Mouse (Mus musculus) gonadal fat pad, adult 2 months (tissue): ENCODE results near the gene Nkpd1. TPM values are rescaled to one million over a fixed set of nuclear protein-coding genes. Genes with fewer than 3 reads are reported as not detected.

ENCODE experiments used
- polyA plus RNA-seq: library from polyadenylated mRNA; depleted of rRNA; stranded (reverse); fragments of >200 nt; gene quantifications from 2 replicates; pipeline ENCODE4 v1.2.3, GENCODE M21; 2012; rRNA removed

Nkpd1 gene
- polyA plus RNA-seq, 1 experiment: 0.35 TPM

Other genes starting within 250 kb of the Nkpd1 start
- 61.0 and 82.5 TPM in 2 replicates for gene Vasp, start 246.0 kb upstream of the Nkpd1 start, polyA plus RNA-seq
- gene Ppm1n, start 237.8 kb upstream of the Nkpd1 start, polyA plus RNA-seq: not detected in 2 replicates
- 30.6 and 59.5 TPM in 2 replicates for gene Rtn2, start 235.2 kb upstream of the Nkpd1 start, polyA plus RNA-seq
- gene Fosb, start 207.8 kb upstream of the Nkpd1 start, polyA plus RNA-seq: 0.89 and 1.1 TPM in 2 replicates
- 49.0 and 57.8 TPM in 2 replicates for gene Ercc1, start 173.1 kb upstream of the Nkpd1 start, polyA plus RNA-seq
- 4.5 and 5.3 TPM in 2 replicates for gene Cd3eap, start 158.4 kb upstream of the Nkpd1 start, polyA plus RNA-seq
- gene Ppp1r13l, start 158.1 kb upstream of the Nkpd1 start, polyA plus RNA-seq: 13.3 and 14.8 TPM in 2 replicates
- gene Ercc2, start 135.8 kb upstream of the Nkpd1 start, polyA plus RNA-seq: 32.0 and 47.0 TPM in 2 replicates
- gene Klc3, start 113.7 kb upstream of the Nkpd1 start, polyA plus RNA-seq: 20.9 and 27.8 TPM in 2 replicates
- 37.3 and 62.7 TPM in 2 replicates for gene Ckm, start 113.1 kb upstream of the Nkpd1 start, polyA plus RNA-seq
- 12.1 and 12.3 TPM in 2 replicates for gene Mark4, start 59.0 kb upstream of the Nkpd1 start, polyA plus RNA-seq
- 5.1 and 5.3 TPM in 2 replicates for gene Exoc3l2, start 54.5 kb upstream of the Nkpd1 start, polyA plus RNA-seq
- gene Bloc1s3, start 9.5 kb upstream of the Nkpd1 start, polyA plus RNA-seq: 10.9 TPM in 2 replicates
- 114 and 128 TPM in 2 replicates for gene Trappc6a, start 9.4 kb upstream of the Nkpd1 start, polyA plus RNA-seq
- 104 and 109 TPM in 2 replicates for gene Ppp1r37, start 45.2 kb downstream of the Nkpd1 start, polyA plus RNA-seq
- gene Zfp296, start 59.4 kb downstream of the Nkpd1 start, polyA plus RNA-seq: 2.0 and 2.7 TPM in 2 replicates
- gene Gemin7, start 59.8 kb downstream of the Nkpd1 start, polyA plus RNA-seq: 70.7 and 100 TPM in 2 replicates
- gene Clasrp, start 86.6 kb downstream of the Nkpd1 start, polyA plus RNA-seq: 56.3 and 60.1 TPM in 2 replicates
- 21.9 and 23.9 TPM in 2 replicates for gene Relb, start 111.6 kb downstream of the Nkpd1 start, polyA plus RNA-seq
- gene Clptm1, start 147.2 kb downstream of the Nkpd1 start, polyA plus RNA-seq: 152 and 174 TPM in 2 replicates
- 2.1 and 4.1 TPM in 2 replicates for gene Apoc2, start 160.1 kb downstream of the Nkpd1 start, polyA plus RNA-seq
- gene Gm44805, start 163.6 kb downstream of the Nkpd1 start, polyA plus RNA-seq: not detected in 2 replicates
- 8.7 and 13.2 TPM in 2 replicates for gene Apoc4, start 163.6 kb downstream of the Nkpd1 start, polyA plus RNA-seq
- gene Apoc1, start 174.8 kb downstream of the Nkpd1 start, polyA plus RNA-seq: 90.2 and 97.7 TPM in 2 replicates
- 3,227 and 3,747 TPM in 2 replicates for gene Apoe, start 181.3 kb downstream of the Nkpd1 start, polyA plus RNA-seq
- 71.5 and 78.9 TPM in 2 replicates for gene Tomm40, start 197.6 kb downstream of the Nkpd1 start, polyA plus RNA-seq
- gene Nectin2, start 232.6 kb downstream of the Nkpd1 start, polyA plus RNA-seq: 47.6 and 48.5 TPM in 2 replicates